Mouse (Mus musculus) spleen, postnatal 4 days (tissue): ENCODE results near the gene Adam17.

Experiments used
- DNase-seq, 2 experiments: peaks; one replicate each; pipeline ENCODE4 v3.0.0; 2022; ENCODE audit warnings: low spot score in 2 of 2

Adam17 gene

GRCm38 (mm10) chr12:21362686-21363085, 10.7 kb downstream of the Adam17 start:
- no peak for DNase-seq

GRCm38 (mm10) chr12:21353681-21354080, 19.8 kb downstream of the Adam17 start:
- no peak for DNase-seq

DNA sequence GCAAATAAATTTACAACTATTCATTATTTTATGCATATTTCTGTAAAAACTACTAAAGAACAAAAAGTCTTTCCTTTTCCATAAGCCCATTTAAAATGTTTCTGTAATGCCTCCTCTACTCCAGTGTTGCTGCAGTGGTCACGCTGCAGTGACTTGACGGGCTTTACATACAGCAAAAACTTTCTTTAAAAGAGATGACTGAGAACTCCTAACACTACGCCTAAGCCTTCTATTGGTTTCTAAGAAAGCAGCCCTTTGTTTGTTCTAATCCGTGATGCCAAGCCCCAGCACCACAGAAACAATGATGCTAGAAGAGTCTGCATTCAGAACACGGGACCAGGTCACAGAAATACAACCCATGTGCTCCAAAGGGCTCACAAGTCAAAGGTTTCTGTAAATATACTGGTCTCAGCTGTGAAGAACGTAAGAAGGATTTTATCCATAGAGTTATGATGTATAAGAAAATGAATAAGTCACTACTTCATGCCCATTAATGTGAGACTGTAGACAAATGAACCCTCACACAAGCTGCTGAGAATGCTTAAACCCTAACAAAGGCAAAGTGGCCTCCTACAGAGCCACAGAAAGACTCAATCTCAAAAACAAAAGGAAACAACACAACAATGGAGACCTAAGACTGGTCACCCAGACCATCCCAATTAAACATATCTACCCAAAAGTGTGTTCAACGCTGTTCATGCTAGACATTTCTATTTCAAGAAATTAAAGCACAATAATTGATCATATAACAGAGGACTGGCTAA, 23.1 kb downstream of the Adam17 start:
- DNase-seq = no peak

GRCm38 (mm10) chr12:21346972-21347371, 26.5 kb downstream of the Adam17 start:
- DNase-seq = no peak

DNA sequence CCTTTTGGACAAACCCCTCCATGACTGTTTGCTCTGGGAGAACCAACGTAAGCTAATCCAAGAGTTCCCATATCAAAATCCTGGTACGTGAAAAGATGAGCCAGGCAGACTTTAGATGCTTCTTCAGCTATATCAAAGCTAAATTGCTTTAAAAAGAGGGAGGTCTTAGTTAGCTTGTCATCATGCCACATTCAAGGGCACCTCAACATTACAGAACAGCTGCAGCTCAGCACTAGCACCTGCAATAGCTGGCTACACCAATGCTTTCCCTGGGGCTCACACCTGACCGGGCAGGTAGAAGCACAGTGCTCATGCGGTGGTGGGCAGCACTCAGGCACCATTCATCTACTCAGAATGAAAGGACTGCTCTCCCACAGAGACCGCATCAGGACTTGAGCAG, 32.8 kb downstream of the Adam17 start:
- no peak for DNase-seq

- DNase-seq = no peak
Observed at GRCm38 (mm10) chr12:21337171-21337570, 36.3 kb downstream of the Adam17 start.

DNA sequence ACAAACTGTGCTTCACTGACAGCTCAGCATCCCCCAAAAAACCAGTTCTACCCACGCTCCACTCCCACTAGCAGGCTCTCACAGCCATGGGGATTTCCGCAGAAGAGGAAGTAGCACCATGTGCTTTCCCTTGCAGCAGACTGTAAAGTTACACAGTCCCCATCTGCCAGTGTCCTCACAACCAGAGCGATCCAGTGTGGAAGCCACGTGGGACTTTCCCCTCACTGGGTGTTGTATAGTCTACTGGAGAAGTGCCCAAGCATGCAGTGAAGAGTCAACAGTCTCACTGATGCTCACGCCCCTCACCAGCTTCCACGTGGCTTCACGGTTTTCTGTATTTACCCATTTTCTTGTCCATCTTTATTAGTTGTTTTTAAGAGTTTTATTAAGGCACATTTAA, 37.6 kb downstream of the Adam17 start:
- DNase-seq = peak in 1 of 2 experiments; percentile 44

DNA sequence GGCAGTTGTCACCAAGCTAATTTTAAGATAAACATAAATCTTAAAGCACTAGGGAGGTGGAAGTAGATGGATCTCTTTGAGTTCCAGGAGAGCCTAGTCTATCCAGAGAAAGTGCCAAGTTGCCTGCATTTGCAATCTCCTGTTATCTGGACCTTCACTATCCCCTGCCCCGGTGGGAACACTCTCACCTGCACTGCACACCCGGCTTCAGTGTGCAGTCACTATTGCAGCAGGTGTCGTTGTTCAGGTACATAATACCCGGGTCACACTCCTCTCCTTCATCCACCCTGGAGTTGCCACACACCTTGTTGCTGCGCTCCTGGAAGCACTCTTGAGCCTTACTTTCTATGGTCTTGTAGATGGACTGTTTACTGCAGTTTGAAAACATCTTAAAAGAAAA, 39.7 kb downstream of the Adam17 start:
- no peak for DNase-seq

- no peak for DNase-seq
Observed at GRCm38 (mm10) chr12:21333021-21333420, 40.4 kb downstream of the Adam17 start.

DNA sequence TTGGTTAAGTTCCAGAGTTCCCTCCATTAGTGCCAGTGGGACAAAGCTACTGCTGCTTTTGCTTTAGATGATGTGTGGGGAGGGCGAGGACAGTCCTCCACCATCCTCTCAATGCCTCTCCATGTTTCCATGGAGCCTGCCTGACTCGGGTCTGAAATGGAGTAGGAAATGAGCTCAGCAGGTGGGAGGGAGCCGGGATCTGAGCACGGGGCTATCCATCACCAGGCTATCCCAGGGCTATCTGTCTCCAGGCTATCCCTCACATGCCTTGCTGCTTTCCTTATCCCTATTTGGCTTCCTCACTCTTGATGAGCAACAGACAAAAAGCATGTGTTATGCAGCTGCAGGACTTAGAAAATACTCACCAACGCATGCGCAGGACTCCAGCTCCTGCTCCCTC, 41.7 kb downstream of the Adam17 start:
- DNase-seq = no peak

GRCm38 (mm10) chr12:21330961-21331576, 42.4 kb downstream of the Adam17 start:
- DNase-seq = no peak

- no peak for DNase-seq
Observed at GRCm38 (mm10) chr12:21329661-21330400, 43.6 kb downstream of the Adam17 start.

- no peak for DNase-seq
Observed at GRCm38 (mm10) chr12:21326325-21326724, 47.1 kb downstream of the Adam17 start.

DNA sequence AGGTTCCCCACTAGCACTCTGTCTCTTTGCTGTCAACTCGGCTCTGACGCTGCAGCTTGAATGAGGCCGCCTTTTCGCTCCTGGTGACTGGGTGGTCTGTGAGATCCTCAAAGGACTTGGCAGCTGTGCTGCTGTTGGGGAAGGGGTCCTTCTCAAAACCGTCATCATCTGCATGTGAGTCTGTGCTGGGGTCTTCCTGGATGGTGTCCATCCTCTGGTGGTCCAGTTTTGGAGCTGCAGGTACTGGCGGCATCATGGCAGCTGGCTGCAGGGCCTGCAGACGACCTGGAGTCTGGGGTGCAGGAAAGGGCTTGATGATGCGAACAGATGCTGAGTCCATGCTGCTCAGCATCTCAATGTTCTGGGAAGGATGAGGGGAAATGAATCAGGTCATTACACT, 48.2 kb downstream of the Adam17 start:
- no peak for DNase-seq

DNA sequence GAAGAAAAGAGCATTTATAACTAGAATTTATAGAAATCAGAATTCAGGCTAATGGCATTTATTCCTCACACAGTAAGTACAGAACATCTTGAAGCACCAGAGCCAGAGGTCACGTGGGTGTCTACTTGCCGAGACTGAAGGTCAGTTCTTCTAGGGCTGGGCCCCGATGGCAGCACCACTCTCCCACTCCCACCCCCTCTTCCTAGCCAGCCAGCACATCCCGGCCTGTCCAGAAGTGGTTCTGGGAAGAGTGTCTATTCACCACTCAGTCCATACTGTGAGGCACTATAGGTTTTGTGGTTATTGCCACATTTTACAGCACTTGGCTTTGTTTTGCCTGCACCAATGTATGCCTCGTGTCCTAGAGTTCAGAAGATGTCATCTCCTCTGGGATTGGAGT, 49.3 kb downstream of the Adam17 start:
- DNase-seq = no peak

GRCm38 (mm10) chr12:21322856-21323255, 50.6 kb downstream of the Adam17 start:
- no peak for DNase-seq

DNA sequence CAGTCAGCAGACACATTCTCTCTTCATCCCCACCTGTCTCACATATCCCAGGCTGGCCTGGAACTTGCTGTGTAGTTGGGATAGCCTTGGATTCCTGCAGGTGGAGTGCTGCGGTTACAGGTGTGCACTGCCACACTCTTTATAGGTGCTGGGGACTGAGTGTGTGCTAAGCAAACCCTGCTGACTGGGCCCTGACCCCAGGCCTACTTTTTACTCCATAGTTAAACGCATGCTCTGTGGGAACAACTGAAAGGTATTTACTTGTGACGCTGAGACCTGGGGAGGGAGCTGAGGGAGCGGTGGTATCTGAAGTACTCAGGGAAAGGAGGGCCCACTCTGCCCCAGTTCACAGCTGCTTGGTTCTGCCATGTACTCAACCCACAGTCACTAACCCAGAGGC, 51.1 kb downstream of the Adam17 start:
- no peak for DNase-seq

- no peak for DNase-seq
Observed at GRCm38 (mm10) chr12:21321170-21321569, 52.3 kb downstream of the Adam17 start.

GRCm38 (mm10) chr12:21320317-21320716, 53.1 kb downstream of the Adam17 start:
- DNase-seq = no peak

- peak; percentile 77 to 89 for DNase-seq
Observed at GRCm38 (mm10) chr12:21318143-21318895, 55.1 kb downstream of the Adam17 start.

DNA sequence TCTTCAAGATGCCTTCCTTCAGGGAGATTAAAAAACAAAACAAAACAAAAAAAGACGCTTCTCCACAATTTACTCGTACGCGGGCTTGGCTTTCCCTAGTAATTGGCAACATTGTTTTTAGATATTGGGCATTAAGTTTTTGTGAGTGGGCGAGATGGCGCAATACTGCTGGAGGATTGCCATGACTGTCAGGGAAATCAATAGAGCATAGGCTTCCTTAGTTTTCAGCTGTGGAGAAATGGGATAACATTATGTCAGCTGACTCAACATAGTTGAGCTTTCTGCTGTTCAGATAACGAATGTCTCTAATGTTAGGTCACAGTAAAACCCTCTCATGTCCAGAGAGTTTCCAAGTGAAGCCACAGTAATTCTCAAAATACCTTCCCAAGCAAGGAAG, 56.6 kb downstream of the Adam17 start:
- no peak for DNase-seq
